Mouse (Mus musculus) megakaryocyte-erythroid progenitor cell, adult 5-6 weeks (primary cell): ENCODE data around the gene Fmo1. TPM values are rescaled to one million over a fixed set of nuclear protein-coding genes. Genes with fewer than 3 reads are reported as not detected.

ENCODE experiments used
- ATAC-seq: replicated peaks from 2 replicates; pipeline ENCODE4 v1.8.0; 2016; ENCODE audit warnings: mild to moderate bottlenecking, inconsistent platforms; ENCODE audit not compliant: severe bottlenecking, poor library complexity, low FRiP score, low TSS enrichment
- total RNA-seq, 2 experiments: library from RNA; stranded (forward) in 1 of 2; stranded (reverse) in 1 of 2; fragments of 200-1000, 215-1000 nt in 1 of 2; fragments of >200 nt in 1 of 2; fragmentation: Nextera tagmentation in 1 of 2; gene quantifications; 2 replicates each; pipeline ENCODE4 v1.2.3; 2014 to 2017

Fmo1 gene
- total RNA-seq (2014; fragmentation: Nextera tagmentation) (not detected in 2 replicates), total RNA-seq (2017) (not detected in 2 replicates)

DNA sequence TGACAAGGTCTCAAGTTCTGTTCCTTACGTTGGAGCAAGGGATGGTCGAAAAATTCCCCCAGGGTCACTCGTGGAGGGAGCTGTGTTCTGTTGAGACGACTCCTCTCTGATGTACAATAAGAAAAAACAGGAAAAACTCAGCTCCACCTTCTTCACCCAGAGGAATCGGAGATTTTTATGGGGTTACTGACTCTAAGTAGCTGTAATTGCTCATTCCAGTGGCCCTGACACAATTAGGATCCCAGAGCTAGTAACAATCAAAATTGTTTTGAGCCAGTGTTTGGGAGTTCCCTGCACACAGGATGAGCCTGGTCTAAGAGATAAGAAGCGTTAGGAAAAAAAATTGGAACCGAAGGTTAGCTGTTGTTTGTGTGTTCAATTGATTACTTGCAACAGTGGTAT, at the start of gene Fmo1:
Gene Fmo1 (minus strand): TSS at position 331 of the 402 bp plus-strand sequence.
- ATAC-seq = no peak

GRCm38 (mm10) chr1:162914932-162915556, 48.6 kb upstream of the Fmo1 start:
- no peak for ATAC-seq

- ATAC-seq = no peak
Observed at GRCm38 (mm10) chr1:162912085-162912484, 45.7 kb upstream of the Fmo1 start.

GRCm38 (mm10) chr1:162901879-162902278, 35.5 kb upstream of the Fmo1 start:
- no peak for ATAC-seq

- ATAC-seq = no peak
Observed at GRCm38 (mm10) chr1:162897838-162898811, 31.7 kb upstream of the Fmo1 start, which contains the start of gene Fmo2. TSS of gene Fmo2 (minus strand) at chr1:162898726.

DNA sequence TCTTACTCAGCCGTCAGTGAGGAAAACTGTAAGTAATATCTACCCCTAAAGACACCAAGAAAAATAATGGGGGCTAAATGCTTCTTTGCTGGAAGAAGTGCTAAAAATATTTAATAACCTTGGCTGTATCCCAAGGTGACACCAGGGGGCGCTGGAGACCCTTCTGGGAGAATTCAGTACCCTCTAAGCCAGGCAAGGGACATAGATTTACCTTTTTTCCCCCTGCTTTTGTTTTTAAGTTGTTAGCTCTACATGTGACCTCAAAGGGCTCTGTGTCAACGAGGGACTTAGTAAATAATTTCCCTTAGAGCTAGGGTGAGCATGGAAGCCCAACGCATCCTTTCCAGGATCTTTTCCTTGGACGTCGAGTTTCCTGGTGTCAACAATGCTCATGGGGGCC, 29.5 kb upstream of the Fmo1 start:
- peak; percentile 75 for ATAC-seq

DNA sequence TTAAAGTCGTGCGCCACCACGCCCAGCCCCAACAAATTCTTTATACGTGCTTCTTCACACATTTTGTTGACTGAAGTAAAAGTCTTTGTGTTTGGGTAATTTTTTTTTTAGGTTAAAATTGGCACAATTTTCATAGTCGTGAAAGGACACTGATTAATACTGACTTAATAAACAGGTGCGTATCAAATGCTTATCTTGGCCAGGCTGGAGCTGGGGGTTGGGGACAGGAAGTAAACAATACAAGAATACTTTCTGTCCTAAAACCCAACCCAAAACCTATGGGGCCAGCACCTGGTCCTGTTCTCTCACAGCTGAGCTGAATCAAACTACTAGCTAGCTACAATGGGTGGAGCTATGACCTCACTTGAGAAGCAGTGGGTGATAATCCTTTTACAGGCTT, 26.6 kb upstream of the Fmo1 start:
- ATAC-seq = no peak

- ATAC-seq = no peak
Observed at GRCm38 (mm10) chr1:162891980-162892451, 25.6 kb upstream of the Fmo1 start.

GRCm38 (mm10) chr1:162888646-162889045, 22.2 kb upstream of the Fmo1 start:
- ATAC-seq = no peak

- no peak for ATAC-seq
Observed at GRCm38 (mm10) chr1:162887644-162888043, 21.2 kb upstream of the Fmo1 start.

DNA sequence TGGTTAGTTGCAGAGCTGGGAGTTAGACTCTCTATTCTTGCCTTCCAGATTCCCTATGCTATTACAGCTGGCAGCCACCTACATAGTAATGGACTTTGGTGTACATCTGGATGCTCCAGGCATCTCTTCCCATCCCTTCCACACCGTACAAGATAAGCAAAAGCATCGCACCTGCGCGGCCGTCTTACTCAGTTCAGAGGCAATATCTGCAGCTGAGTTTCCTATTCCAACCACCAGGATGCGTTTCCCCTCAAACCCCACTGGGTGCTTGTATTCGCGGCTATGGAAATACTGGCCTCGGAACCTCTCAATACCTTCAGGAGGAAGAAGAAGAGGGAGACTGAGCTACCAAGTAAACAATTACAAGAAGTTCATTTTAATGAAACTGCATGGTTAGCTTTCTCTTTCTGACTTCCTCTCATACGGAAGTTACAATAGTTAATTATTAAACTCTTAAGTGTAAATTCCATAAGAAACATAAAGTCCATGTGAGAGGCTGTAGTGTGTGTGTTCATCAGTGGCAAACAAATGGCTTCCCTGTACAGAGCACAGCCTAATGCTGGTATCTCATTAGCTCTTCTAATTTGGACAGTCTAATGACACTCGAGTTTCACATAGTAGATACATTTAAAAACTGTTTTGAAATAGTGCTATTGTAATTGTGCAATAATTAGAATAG, 19.9 kb upstream of the Fmo1 start:
- ATAC-seq = no peak

- ATAC-seq = no peak
Observed at GRCm38 (mm10) chr1:162882681-162883080, 16.3 kb upstream of the Fmo1 start.

DNA sequence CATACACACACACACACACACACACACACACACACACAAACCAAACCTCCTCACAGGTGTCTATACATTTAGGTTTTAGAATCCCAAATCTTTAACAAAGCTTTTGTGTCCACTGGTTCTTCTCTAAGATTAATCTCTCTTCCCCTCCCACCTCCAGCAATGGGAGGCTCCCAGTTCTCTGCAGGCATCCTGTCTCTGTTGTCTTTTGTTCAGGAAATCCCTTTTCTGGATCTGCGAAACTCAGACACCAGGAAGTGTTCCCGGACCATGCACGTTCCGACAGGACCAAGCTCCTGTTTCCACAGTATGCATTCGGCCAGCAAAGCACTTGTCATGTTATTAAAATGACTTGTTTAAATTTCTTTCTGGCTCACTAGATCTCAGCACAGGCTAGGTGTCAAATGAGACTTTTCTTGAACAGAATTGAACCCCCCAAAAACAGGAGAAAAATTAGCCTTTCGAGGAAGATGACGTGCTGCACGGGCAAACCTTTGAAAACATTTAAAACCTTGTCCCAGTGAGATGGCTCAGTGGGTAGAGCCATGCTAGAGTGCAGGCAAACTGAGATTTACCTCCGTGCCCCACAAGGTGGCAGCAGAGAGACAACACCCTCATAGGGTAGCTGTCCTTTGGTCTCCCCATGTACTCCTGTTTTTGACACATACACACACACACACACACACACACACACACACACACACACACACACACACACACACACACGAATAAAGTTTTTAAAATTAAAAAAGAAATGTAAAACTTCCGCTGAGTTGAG, 13.4 kb upstream of the Fmo1 start:
- peak; percentile 94 for ATAC-seq

GRCm38 (mm10) chr1:162875091-162875490, 8.7 kb upstream of the Fmo1 start:
- no peak for ATAC-seq

GRCm38 (mm10) chr1:162871701-162872311, 5.4 kb upstream of the Fmo1 start:
- ATAC-seq = no peak

DNA sequence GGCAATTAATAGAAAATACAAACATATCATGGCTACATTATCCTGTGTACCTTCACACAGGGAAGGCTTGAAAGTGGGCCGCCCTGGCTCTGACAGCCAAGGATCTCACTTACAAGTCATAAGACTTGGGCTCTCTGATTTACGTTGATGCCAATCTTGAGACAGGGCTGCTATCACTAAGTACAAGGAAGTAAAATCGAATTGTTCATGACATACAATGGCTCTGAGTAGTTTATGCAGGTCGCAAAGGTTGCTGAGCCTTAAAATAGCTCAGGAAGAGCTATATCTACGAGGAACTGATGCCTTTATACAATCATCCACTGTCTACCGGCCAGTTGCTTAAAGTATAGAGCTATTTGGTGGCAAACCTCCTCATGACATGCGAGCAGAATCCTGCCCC, 4.6 kb upstream of the Fmo1 start:
- ATAC-seq = no peak

DNA sequence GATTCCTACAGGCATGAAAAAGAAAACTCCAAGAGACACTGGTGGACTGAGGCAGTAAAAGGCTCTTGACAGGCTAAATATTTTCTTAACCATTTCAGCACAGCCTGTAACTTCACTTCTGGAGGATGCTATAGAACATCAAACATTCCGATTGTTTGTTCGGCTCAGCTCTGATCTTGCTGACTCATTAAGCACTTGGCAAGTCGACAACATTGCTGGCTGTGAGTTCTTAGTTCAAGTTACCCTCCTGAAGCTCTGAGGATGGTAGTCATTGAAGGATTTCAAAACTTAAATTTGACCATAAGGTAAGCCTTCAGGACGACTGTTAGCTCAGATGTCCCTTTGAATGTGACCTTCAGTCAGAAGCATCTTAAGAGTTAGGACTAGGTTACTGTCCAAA, 986 bp upstream of the Fmo1 start:
- no peak for ATAC-seq

GRCm38 (mm10) chr1:162865493-162865830, 948 bp downstream of the Fmo1 start:
- no peak for ATAC-seq
